Mouse (Mus musculus): Measurements from ENCODE around the gene Morn4. TPM values are rescaled to one million over a fixed set of nuclear protein-coding genes. Genes with fewer than 3 reads are reported as not detected.

Morn4 gene
- polyA plus RNA-seq (2016; fragmentation: Nextera tagmentation; extraction: Ambion mirVana), result 43.1 and 43.4 TPM in 2 replicates

DNA sequence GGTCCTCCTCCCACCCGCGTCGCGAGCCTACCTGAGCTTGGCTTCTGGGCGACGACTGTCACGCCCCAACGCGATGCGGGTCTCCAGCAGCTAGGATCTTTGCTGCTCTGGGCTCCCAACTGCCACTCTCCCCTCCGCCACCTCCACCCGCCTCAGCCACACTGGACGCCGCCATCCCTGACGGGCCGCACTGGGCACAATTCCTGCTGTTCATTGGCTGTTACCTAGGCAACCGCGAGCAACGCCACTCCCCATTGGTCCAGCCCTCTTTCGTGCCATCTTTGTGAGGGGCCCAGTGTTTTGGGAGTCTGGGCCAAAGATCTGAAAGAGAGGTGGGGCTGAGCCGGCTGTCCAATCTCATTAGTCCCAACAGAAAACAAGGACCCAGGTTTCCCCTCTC is at the start of gene Morn4:
Gene Morn4, minus strand, starts transcription at position 192 of the 400 bp plus-strand sequence.
- Histone ChIP-seq H3K9me3 (no peaks in the 10 kb centered on the region), H3K27ac (peak within 1 kb of the TSS; percentile 93), H3K27me3 (ENCODE audit: poor library complexity, severe bottlenecking) (no peaks in the 10 kb centered on the region), H3K4me3 (peak within 1 kb of the TSS; percentile 83), H3K4me1 (peaks cover 29% of the 10 kb centered on the region), H3K36me3 (replicated peaks) (no peaks in the 10 kb centered on the region)
- peak; percentile 95 for DNase-seq (ENCODE audit: extremely low spot score, low spot score)
- WGBS, result under 1% methylated on average over 21 of the region's 21 CpGs

DNA sequence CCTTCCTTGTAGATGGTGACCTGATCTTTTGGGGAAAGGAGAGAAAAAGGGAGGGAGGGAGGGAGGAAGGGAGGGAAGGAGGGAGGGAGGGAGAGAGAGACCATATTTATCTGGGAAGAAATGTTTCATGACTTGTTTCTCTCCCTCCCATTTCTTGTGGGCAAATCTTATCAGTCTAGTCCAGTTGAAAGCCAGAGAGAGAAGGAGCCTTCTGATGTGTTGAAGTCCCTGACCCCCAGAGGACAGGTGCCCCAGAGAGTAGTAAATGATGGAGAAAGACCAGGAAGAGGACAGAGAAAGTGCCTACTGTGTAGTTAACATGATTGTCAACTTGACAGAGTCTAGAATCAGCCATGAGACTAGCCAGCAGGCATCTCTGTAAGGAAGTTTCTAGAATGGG is 48.9 kb upstream of the Morn4 start:
- DNase-seq (ENCODE audit: extremely low spot score, low spot score), result no peak
- H3K4me1 ChIP-seq, result peaks cover 30% of the 10 kb centered on the region
- 0 out of 2 replicates have a peak, but pooled peaks cover 5% of the 10 kb centered on the region for H3K27me3 ChIP-seq (ENCODE audit: poor library complexity, severe bottlenecking)
- H3K4me3 ChIP-seq, result no peak overlapping the region
- no peaks in the 10 kb centered on the region for H3K9me3 ChIP-seq
- H3K36me3 ChIP-seq (replicated peaks), result no peaks in the 10 kb centered on the region
- no peak overlapping the region for H3K27ac ChIP-seq

DNA sequence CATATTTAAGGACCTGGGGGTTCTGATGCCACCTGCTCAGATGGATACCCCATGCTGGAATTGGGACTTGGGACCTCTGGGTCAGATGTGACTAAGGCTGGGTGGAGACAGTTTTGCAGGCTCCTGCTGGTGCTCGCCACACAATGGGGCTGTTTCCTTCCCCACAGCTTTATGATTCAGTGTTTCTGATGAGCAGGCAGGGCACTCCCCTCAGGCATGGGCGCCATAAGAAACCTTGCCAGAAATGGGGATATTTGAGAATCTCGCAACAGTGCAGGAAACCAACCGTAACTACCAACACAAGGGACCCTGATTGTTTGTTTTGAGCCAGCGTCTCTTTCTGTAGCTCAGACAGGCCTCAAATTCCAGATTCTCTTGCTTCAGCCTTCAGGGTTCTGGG is 44.9 kb upstream of the Morn4 start:
- DNase-seq (ENCODE audit: extremely low spot score, low spot score), result no peak
- Histone ChIP-seq H3K27me3 (ENCODE audit: poor library complexity, severe bottlenecking) (peaks cover 18% of the 10 kb centered on the region), H3K4me3 (no peak overlapping the region), H3K27ac (no peak overlapping the region), H3K36me3 (replicated peaks) (no peaks in the 10 kb centered on the region), H3K4me1 (peaks cover 47% of the 10 kb centered on the region), H3K9me3 (no peaks in the 10 kb centered on the region)
- 87% methylated on average over 5 of the region's 5 CpGs for WGBS

DNA sequence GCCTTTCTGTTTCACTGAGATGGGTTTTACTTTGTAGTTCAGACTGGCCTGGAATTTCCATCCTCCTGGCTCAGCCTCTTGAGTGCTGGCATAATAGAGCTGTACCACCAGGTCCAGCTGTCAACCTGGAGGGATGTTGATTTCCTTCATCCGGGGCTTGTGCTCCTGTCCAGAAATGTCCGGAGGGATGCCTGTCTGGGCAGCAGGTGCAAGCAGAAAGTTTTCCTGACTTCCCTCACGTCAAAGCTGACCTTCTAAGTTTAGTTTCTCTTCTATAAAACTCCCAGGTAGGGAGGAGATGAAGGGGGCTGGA is 44.1 kb upstream of the Morn4 start:
- no peak for DNase-seq (ENCODE audit: extremely low spot score, low spot score)
- H3K9me3 ChIP-seq, result no peaks in the 10 kb centered on the region
- peaks cover 43% of the 10 kb centered on the region for H3K4me1 ChIP-seq
- 77% methylated on average over 3 of the region's 3 CpGs for WGBS
- H3K36me3 ChIP-seq (replicated peaks), result peaks cover 2% of the 10 kb centered on the region
- peak overlapping the region; percentile 88 for H3K27ac ChIP-seq
- no peak overlapping the region for H3K4me3 ChIP-seq
- peaks cover 18% of the 10 kb centered on the region for H3K27me3 ChIP-seq (ENCODE audit: poor library complexity, severe bottlenecking)

DNA sequence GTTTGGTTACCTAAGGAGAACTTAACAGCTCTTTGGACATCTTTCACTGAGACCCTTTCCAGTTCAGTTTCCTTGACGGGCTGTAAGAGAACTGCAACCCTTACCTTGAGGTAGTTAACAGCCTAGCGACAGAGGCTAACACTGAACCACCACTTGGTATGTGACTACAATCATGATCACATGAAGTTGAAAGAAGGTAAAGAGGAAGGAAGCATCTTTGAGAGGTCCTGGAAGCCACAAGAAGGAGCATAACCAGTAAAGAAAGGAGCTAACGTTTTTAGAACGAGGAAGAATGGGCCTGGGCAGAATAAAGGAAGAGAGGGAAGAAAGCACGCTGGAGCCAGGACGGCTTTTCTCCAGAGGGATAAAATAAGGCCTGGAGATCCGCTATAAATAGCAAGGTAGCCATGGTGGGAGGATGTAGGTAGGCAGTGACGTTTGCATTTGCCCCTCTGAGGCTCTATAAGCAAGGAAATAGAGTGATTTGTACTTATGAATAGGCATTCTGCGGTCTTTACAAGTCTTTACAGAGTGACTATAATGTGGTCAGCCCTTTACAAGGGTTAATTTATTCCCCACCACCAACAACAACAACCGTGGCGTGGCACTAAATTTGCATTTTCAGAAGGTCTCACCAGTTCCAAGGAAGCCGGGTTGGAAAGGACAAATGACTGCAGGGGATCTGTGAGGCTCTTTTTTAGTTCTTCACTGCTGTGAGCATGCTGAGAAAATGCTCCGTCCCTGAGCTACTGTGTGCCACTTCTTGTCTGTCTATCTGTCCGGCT is 43.5 kb upstream of the Morn4 start:
- Histone ChIP-seq H3K36me3 (replicated peaks) (peaks cover 7% of the 10 kb centered on the region), H3K27ac (peak overlapping the region; percentile 88), H3K4me1 (peaks cover 40% of the 10 kb centered on the region), H3K4me3 (peak overlapping the region; percentile 74), H3K27me3 (ENCODE audit: poor library complexity, severe bottlenecking) (peaks cover 18% of the 10 kb centered on the region), H3K9me3 (no peaks in the 10 kb centered on the region)
- no peak for DNase-seq (ENCODE audit: extremely low spot score, low spot score)
- WGBS, result 34% methylated on average over 14 of the region's 14 CpGs

DNA sequence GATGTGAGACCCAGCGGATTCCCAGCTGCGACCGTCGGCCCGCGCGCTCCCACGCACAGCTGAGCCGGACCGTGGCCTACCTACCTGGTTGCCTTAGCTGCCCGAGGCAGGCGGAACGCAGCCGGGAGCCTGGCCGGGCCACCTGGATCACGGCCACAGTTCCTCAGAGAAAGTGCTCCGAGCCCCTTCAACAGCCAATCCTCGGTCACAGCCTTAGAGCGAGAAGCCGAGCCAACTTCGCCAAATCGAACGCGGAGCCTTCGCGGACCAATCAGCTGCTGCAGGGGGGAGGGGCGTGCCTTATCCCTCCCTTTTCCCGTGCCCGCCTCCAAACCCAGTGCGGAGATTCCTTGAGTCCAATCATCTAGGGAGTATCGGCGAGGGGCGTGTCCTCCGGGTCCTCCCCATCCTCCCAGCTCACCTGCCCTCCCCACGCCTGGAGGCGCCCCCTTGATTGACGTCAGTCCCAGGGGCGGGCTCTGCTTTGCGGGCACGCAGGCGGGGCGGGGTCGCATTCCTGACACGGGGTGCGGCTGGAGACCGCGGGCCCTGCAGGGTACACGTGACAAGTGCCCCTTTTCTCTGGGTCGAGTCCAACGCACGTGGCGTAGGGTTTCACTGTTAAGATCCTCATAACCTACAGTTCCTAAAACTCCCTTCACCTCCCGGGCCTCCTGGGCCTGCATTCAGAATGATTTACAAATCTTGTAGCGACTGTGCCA is 42.8 kb upstream of the Morn4 start, which contains the start of gene Avpi1:
Gene Avpi1, minus strand, starts transcription at position 273 of the 722 bp plus-strand sequence.
- DNase-seq (ENCODE audit: extremely low spot score, low spot score), result peak; percentile 98
- H3K4me3 ChIP-seq, result peak within 1 kb of the TSS; percentile 74
- WGBS, result under 1% methylated on average over 54 of the region's 54 CpGs

DNA sequence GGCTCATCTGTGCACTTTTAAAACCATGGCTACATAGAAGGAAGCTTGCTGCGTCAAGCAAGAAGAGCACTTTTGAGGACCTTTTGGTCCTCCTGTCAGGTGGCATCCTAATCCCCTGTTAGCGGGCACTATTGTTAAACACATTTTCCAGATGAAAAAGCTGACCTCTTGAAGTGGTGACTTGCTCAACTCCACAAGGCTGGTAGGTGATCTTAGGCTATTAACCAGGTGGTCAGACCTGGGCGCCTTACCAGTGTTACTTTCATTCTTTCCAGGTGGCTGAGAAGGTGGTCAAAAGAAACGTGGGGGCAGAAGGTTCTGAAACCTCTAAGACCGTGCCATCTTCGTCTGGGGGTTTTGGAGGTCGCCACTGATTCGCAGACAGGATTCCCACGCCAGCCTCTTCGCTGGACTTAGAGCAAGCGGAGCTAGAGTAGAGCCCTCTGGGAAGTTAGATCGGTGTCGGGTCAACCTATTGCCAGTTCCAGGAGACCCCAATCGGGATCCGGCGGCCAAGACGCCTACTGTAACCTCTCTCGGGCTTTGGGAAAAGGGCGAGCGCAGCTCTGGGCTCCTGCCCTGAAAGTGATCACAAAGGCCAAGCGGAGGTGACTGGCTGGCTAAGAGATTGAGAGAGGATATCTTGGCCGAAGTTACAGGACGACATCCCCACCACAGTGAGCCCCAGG is 42.0 kb upstream of the Morn4 start:
- 4% methylated on average over 23 of the region's 23 CpGs for WGBS
- H3K27me3 ChIP-seq (ENCODE audit: poor library complexity, severe bottlenecking), result peaks cover 18% of the 10 kb centered on the region
- peaks cover 40% of the 10 kb centered on the region for H3K4me1 ChIP-seq
- peak overlapping the region; percentile 74 for H3K4me3 ChIP-seq
- DNase-seq (ENCODE audit: extremely low spot score, low spot score), result no peak
- H3K27ac ChIP-seq, result peak overlapping the region; percentile 88
- no peaks in the 10 kb centered on the region for H3K9me3 ChIP-seq
- peaks cover 22% of the 10 kb centered on the region for H3K36me3 ChIP-seq (replicated peaks)

More for the DNA sequence above, 42.8 kb upstream of the Morn4 start, which contains the start of gene Avpi1:
- Histone ChIP-seq H3K36me3 (replicated peaks) (peaks cover 15% of the 10 kb centered on the region), H3K9me3 (no peaks in the 10 kb centered on the region), H3K4me1 (peaks cover 40% of the 10 kb centered on the region), H3K27me3 (ENCODE audit: poor library complexity, severe bottlenecking) (peaks cover 18% of the 10 kb centered on the region), H3K27ac (peak within 1 kb of the TSS; percentile 88)

DNA sequence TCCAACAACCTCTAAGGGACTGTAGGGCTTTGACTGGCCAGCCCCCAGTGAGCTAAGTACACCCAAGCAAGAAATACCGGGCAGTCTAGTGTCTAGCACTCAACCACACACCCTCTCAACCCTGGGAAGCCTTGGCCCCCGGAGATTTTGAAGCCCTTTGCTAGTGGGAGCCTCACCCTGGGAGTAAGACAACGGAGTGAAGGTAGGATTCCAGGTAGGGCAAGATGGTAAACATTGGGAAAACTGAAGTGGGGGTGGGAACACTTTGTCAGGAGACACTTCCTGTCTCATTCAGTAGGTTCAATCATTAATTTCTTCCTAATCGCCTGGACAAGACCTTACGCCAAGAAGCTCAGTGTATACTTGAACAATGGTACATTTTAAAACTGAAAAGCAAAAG is 40.9 kb upstream of the Morn4 start:
- Histone ChIP-seq H3K4me1 (peaks cover 40% of the 10 kb centered on the region), H3K27ac (no peak overlapping the region), H3K36me3 (replicated peaks) (peaks cover 33% of the 10 kb centered on the region), H3K4me3 (no peak overlapping the region; the same call in 1 of the 2 replicates), H3K27me3 (ENCODE audit: poor library complexity, severe bottlenecking) (peaks cover 18% of the 10 kb centered on the region), H3K9me3 (no peaks in the 10 kb centered on the region)
- DNase-seq (ENCODE audit: extremely low spot score, low spot score), result no peak
- 92% methylated on average over 5 of the region's 5 CpGs for WGBS

DNA sequence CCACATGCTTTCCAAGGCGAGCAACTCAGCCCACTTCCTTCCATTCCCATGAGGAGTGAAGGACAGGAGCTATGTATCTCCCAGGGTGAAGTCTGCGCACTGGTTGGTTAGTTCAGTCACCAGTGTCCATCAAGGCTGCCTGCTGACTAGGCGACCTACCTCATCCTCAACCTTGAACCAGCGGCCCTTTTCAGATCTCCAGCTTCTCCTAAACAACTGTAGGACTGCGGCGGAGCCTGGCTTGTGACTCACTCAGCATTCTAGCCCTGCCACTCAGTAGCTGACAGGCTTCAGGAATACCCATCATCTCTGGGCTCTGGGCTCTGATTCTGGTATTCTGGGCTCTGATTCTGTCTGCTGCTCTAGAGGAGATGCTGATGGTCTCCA is 40.1 kb upstream of the Morn4 start:
- Histone ChIP-seq H3K9me3 (no peaks in the 10 kb centered on the region), H3K36me3 (replicated peaks) (peaks cover 41% of the 10 kb centered on the region), H3K4me3 (no peak overlapping the region), H3K27ac (no peak overlapping the region), H3K27me3 (ENCODE audit: poor library complexity, severe bottlenecking) (peaks cover 18% of the 10 kb centered on the region), H3K4me1 (peaks cover 39% of the 10 kb centered on the region)
- DNase-seq (ENCODE audit: extremely low spot score, low spot score), result no peak
- 91% methylated on average over 6 of the region's 6 CpGs for WGBS

DNA sequence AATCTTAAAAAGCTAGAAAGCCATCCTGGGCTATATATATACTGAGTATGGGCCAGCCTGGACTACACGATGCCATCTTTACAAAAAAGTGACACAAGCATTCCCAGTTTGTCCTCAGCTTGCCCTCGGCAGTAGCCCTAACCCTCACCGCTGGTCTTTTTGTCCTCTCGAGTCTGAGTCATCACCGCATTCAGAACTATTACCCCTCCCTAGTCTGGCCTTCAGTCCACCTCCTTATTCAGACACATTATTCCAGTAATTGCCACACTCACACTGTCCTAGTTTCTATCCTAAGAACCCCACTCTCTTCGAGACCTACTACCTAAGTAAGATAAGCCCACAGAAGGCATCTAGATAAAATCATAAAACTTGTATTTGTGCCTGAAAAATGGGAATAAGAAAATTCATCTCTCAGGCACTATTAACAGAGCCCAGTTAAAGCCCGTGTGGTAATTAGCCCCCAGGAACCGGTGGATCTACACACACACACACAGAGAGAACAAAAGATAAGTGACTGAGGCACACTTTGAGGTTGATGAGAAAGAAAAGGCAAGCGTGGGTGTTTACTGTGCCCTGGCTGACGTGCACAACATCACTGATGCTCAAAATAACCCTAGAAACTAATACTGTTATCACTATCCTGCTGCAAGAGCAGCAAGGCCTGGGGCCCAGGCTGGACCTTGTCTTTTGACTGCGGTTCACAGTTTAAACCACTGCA is 39.5 kb upstream of the Morn4 start:
- Histone ChIP-seq H3K27ac (no peak overlapping the region), H3K4me3 (no peak overlapping the region), H3K27me3 (ENCODE audit: poor library complexity, severe bottlenecking) (peaks cover 18% of the 10 kb centered on the region), H3K9me3 (no peaks in the 10 kb centered on the region), H3K36me3 (replicated peaks) (peaks cover 47% of the 10 kb centered on the region), H3K4me1 (peaks cover 34% of the 10 kb centered on the region)
- DNase-seq (ENCODE audit: extremely low spot score, low spot score), result no peak
- WGBS, result 85% methylated on average over 11 of the region's 11 CpGs

DNA sequence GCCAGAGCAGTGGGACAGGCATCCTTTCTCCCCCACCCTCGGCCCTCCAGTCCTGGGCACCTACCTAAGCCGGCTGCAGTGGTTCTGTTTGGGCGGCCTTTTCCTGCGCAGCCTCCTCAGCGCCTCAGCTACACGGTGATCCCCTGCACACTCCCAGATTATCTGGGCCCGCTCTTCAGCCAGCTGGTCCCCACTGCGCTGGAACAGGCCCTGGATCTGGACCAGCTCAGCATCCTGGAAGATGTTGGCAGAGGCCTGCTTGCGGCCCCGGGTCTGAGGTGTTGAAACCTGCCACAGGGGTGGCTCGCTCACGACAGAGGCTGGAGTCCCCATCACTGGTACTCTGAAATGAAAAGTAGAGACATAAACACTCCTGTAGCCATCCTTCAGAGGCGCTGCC is 38.5 kb upstream of the Morn4 start:
- H3K4me3 ChIP-seq, result no peak overlapping the region
- no peak for DNase-seq (ENCODE audit: extremely low spot score, low spot score)
- peaks cover 13% of the 10 kb centered on the region for H3K27me3 ChIP-seq (ENCODE audit: poor library complexity, severe bottlenecking)
- H3K4me1 ChIP-seq, result peaks cover 26% of the 10 kb centered on the region
- H3K9me3 ChIP-seq, result no peaks in the 10 kb centered on the region
- 89% methylated on average over 13 of the region's 13 CpGs for WGBS
- no peak overlapping the region for H3K27ac ChIP-seq
- peaks cover 56% of the 10 kb centered on the region for H3K36me3 ChIP-seq (replicated peaks)

DNA sequence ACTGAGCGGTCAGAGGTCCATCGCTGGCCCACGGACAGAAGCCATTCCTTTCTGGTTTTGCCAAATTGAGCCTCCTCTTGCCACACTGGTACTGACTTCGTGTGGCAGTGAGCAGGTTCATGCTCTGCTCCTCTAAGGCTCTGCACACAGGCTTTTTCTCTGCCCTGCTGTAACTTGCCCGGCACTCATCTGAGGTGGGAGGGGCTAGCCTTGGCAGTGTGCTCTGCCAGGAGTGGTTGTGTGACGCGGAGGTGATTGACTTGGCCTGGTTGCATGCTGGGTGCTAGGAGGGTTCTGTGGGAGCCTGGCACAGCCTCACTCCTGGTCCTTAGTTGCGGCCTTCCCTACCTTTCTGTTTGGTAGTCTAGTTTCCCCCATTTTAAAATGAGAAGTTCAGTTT is 34.3 kb upstream of the Morn4 start:
- Histone ChIP-seq H3K27me3 (ENCODE audit: poor library complexity, severe bottlenecking) (no peaks in the 10 kb centered on the region), H3K9me3 (no peaks in the 10 kb centered on the region), H3K36me3 (replicated peaks) (peaks cover 97% of the 10 kb centered on the region), H3K4me1 (no peaks in the 10 kb centered on the region), H3K27ac (no peak overlapping the region), H3K4me3 (no peak overlapping the region)
- DNase-seq (ENCODE audit: extremely low spot score, low spot score), result no peak
- 96% methylated on average over 8 of the region's 8 CpGs for WGBS

Measured in forebrain, embryonic 10.5 days (tissue).